Mouse (Mus musculus) intestine, embryonic 14.5 days (tissue): ENCODE data around the gene Selenom. TPM values are rescaled to one million over a fixed set of nuclear protein-coding genes. Genes with fewer than 3 reads are reported as not detected.
A peak's percentile ranks its signal among the peaks of the same experiment; 100 is the strongest.

Source experiments
- ATAC-seq: fragments of 200-750 bp; cut with Nextera tagmentation; replicated peaks from 2 replicates; pipeline ENCODE4 v1.8.0; 2017; ENCODE audit warnings: low read depth, moderate number of reproducible peaks, moderate TSS enrichment, moderate library complexity; ENCODE audit not compliant: low FRiP score, low TSS enrichment
- DNase-seq: peaks from one replicate; pipeline ENCODE4 v3.0.0-alpha.2; 2018; ENCODE audit warnings: low spot score
- H3K27ac ChIP-seq: fragments of 300-500 bp; sonication (generic); 2 replicates; pipeline ENCODE4 v1.5.1; 2014; ENCODE audit warnings: low read depth, mild to moderate bottlenecking, control low read depth
- H3K27me3 ChIP-seq: fragments of 300-500 bp; sonication (generic); replicated peaks from 2 replicates; pipeline ENCODE4 v1.6.1; 2014; ENCODE audit warnings: low read length, control low read depth; ENCODE audit not compliant: control insufficient read depth, insufficient read depth
- H3K36me3 ChIP-seq: fragments of 300-500 bp; sonication (generic); 2 replicates; pipeline ENCODE4 v1.6.1; 2014; ENCODE audit warnings: low read length, control low read depth; ENCODE audit not compliant: control insufficient read depth, insufficient read depth
- H3K4me1 ChIP-seq: fragments of 300-500 bp; sonication (generic); replicated peaks from 2 replicates; pipeline ENCODE4 v1.6.1; 2014; ENCODE audit warnings: low read length, control low read depth, mixed read lengths; ENCODE audit not compliant: control insufficient read depth, insufficient read depth
- H3K4me2 ChIP-seq: fragments of 300-500 bp; sonication (generic); 2 replicates; pipeline ENCODE4 v1.6.1; 2014; ENCODE audit warnings: low read length
- H3K4me3 ChIP-seq: fragments of 300-500 bp; sonication (generic); 2 replicates; pipeline ENCODE4 v1.5.1; 2014; ENCODE audit warnings: low read depth, low read length, control low read depth, mixed read lengths
- H3K9ac ChIP-seq: fragments of 300-500 bp; sonication (generic); 2 replicates; pipeline ENCODE4 v1.6.1; 2014; ENCODE audit warnings: mild to moderate bottlenecking, low read length
- H3K9me3 ChIP-seq: fragments of 300-500 bp; sonication (generic); 2 replicates; pipeline ENCODE4 v1.6.1; 2016; ENCODE audit warnings: low read length, control low read depth; ENCODE audit not compliant: control insufficient read depth
- WGBS: fragments of 180-500 bp; shearing (Covaris S2); extraction: QIAGEN DNeasy Blood & Tissue Kit; methylation state at CpG from one replicate; pipeline ENCODE4 v1.1.7; 2014; 5-methylcytosine and 5-hydroxymethylcytosine counted together
- polyA plus RNA-seq: library from polyadenylated mRNA; unstranded; fragments of >200 nt; fragmentation: Nextera tagmentation; extraction: Ambion mirVana; gene quantifications from 2 replicates; pipeline ENCODE4 v1.2.1, GENCODE M21; 2014

Gene Selenom
- polyA plus RNA-seq, 1 experiment from 2014 or later: 160 TPM

- 63% methylated on average over 4 of the region's 4 CpGs for WGBS
- no peak overlapping the region; the same call in 1 of the 2 replicates for H3K27ac ChIP-seq
Observed at GRCm38 (mm10) chr11:3538341-3538740, 23.9 kb downstream of the Selenom start.

GRCm38 (mm10) chr11:3539111-3539825 is 24.8 kb downstream of the Selenom start:
- H3K4me3 ChIP-seq: peak overlapping the region; percentile 67
- ATAC-seq: peak; percentile 87

More at GRCm38 (mm10) chr11:3538341-3538740, 23.9 kb downstream of the Selenom start:
- H3K36me3 ChIP-seq: peaks cover 18% of the 10 kb centered on the region
- ATAC-seq (no peak), DNase-seq (no peak)
- no peaks in the 10 kb centered on the region for H3K27me3 ChIP-seq
- no peaks in the 10 kb centered on the region for H3K9me3 ChIP-seq
- H3K4me3 ChIP-seq: peak overlapping the region; percentile 67
- peak overlapping the region; percentile 73 for H3K4me2 ChIP-seq
- H3K4me1 ChIP-seq: peaks cover 34% of the 10 kb centered on the region
- peak overlapping the region; percentile 76 for H3K9ac ChIP-seq

GRCm38 (mm10) chr11:3539826-3540196 is 25.3 kb downstream of the Selenom start:
- Histone ChIP-seq H3K9me3 (peaks cover 6% of the 10 kb centered on the region; the same call in 1 of the 2 replicates), H3K4me3 (peak overlapping the region; percentile 67), H3K27me3 (no peaks in the 10 kb centered on the region), H3K36me3 (peaks cover 7% of the 10 kb centered on the region), H3K4me2 (peak overlapping the region; percentile 73), H3K9ac (peak overlapping the region; percentile 31; the same call in 1 of the 2 replicates), H3K4me1 (peaks cover 31% of the 10 kb centered on the region), H3K27ac (no peak overlapping the region)
- no peak for DNase-seq
- ATAC-seq: no peak
- 75% methylated on average over 4 of the region's 4 CpGs for WGBS

More at GRCm38 (mm10) chr11:3539111-3539825, 24.8 kb downstream of the Selenom start:
- H3K9me3 ChIP-seq: peaks cover 1% of the 10 kb centered on the region; the same call in 1 of the 2 replicates
- peak overlapping the region; percentile 69 for H3K27ac ChIP-seq
- H3K4me1 ChIP-seq: peaks cover 34% of the 10 kb centered on the region
- H3K9ac ChIP-seq: peak overlapping the region; percentile 76
- peaks cover 9% of the 10 kb centered on the region for H3K36me3 ChIP-seq
- DNase-seq: peak; percentile 90
- WGBS: 4% methylated on average over 33 of the region's 33 CpGs
- H3K4me2 ChIP-seq: peak overlapping the region; percentile 73
- no peaks in the 10 kb centered on the region for H3K27me3 ChIP-seq

- ATAC-seq (no peak), DNase-seq (no peak)
- Histone ChIP-seq H3K27me3 (no peaks in the 10 kb centered on the region), H3K4me2 (peak within 1 kb of the TSS; percentile 73), H3K9me3 (peaks cover 7% of the 10 kb centered on the region; the same call in 1 of the 2 replicates), H3K4me3 (peak within 1 kb of the TSS; percentile 67), H3K36me3 (peaks cover 7% of the 10 kb centered on the region), H3K4me1 (peaks cover 27% of the 10 kb centered on the region), H3K27ac (no peak within 1 kb of the TSS), H3K9ac (peak within 1 kb of the TSS; percentile 31)
- WGBS: 91% methylated on average over 23 of the region's 23 CpGs
Observed at GRCm38 (mm10) chr11:3540451-3541085, 26.1 kb downstream of the Selenom start, which contains the start of gene Smtn. TSS of gene Smtn (minus strand) at chr11:3540612.

- 68% methylated on average over 3 of the region's 3 CpGs for WGBS
- DNase-seq (no peak), ATAC-seq (no peak)
- no peak overlapping the region for H3K4me3 ChIP-seq
- no peak overlapping the region for H3K9ac ChIP-seq
- H3K27me3 ChIP-seq: no peaks in the 10 kb centered on the region
- no peak overlapping the region for H3K27ac ChIP-seq
- H3K4me1 ChIP-seq: peaks cover 24% of the 10 kb centered on the region
- peaks cover 7% of the 10 kb centered on the region; the same call in 1 of the 2 replicates for H3K9me3 ChIP-seq
- no peak overlapping the region for H3K4me2 ChIP-seq
- no peaks in the 10 kb centered on the region for H3K36me3 ChIP-seq
Observed at GRCm38 (mm10) chr11:3541932-3542331, 27.4 kb downstream of the Selenom start.

GRCm38 (mm10) chr11:3543001-3543400 is 28.5 kb downstream of the Selenom start:
- ATAC-seq: no peak
- H3K36me3 ChIP-seq: no peaks in the 10 kb centered on the region
- WGBS: 36% methylated on average over 5 of the region's 5 CpGs
- H3K27me3 ChIP-seq: no peaks in the 10 kb centered on the region
- H3K27ac ChIP-seq: no peak overlapping the region
- peaks cover 14% of the 10 kb centered on the region for H3K4me1 ChIP-seq
- no peak overlapping the region for H3K9ac ChIP-seq
- no peak overlapping the region for H3K4me2 ChIP-seq
- no peak for DNase-seq
- no peak overlapping the region for H3K4me3 ChIP-seq
- H3K9me3 ChIP-seq: peaks cover 7% of the 10 kb centered on the region; the same call in 1 of the 2 replicates

DNA sequence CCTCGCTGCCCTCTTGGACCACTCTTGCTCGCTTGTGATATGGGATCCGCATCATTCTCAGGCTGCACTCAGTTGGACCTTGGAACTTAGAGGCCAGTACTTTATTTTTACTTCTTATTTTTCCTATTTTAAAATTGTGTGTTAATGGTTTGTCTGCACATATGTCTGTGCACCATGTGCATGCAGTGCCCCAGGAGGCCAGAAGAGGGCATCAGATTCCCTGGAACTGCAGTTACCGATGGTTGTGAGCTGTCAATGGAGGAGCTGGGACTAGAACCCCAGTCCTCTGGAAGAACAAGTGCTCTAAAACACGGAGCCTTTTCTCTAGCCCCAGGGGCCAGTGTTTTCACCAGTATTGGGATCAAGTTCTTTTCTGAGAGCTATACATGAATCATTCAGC is 29.9 kb downstream of the Selenom start:
- 97% methylated on average over 5 of the region's 5 CpGs for WGBS
- Histone ChIP-seq H3K4me2 (no peak overlapping the region), H3K4me1 (peaks cover 7% of the 10 kb centered on the region; the same call in 1 of the 2 replicates), H3K27ac (no peak overlapping the region), H3K9me3 (peaks cover 7% of the 10 kb centered on the region; the same call in 1 of the 2 replicates), H3K27me3 (no peaks in the 10 kb centered on the region), H3K9ac (no peak overlapping the region), H3K4me3 (no peak overlapping the region), H3K36me3 (no peaks in the 10 kb centered on the region)
- DNase-seq: no peak
- no peak for ATAC-seq

DNA sequence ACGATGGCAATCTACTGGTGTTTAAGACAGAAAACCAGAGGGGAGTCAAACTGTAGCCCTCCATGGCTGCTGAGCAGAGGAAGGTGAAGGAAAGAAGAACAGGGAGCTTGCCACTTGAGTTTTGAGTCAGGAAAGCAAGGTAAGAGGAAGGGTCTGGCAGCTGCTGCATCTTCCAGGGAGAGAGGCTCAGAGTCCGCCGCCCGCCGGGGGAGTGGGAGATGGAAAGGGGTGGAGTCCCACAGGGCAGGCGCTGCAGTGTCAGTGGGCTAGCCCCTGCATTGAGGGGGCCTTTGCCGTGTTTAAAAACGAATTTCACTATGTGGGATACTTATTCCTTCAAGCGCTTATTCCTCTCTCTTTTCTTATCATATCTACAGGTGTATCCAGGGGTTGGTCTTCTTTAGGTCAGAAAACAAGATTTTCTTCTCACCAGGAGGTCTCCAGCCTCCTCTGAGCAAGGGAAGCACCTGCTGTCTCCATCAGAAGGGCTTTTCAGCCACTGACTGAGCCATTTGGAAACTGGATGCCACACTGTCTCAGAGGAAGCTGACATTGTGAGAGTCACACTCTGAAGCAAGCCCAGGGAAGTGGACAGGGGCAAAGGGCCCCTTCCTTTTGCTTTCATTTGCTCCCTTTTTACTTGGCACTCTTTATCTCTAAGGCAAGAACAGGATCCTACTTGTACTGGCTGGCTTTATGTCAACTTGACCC is 31.2 kb downstream of the Selenom start:
- no peak for DNase-seq
- H3K36me3 ChIP-seq: no peaks in the 10 kb centered on the region
- WGBS: 20% methylated on average over 9 of the region's 9 CpGs
- peaks cover 7% of the 10 kb centered on the region; the same call in 1 of the 2 replicates for H3K9me3 ChIP-seq
- peaks cover 7% of the 10 kb centered on the region; the same call in 1 of the 2 replicates for H3K4me1 ChIP-seq
- no peak overlapping the region for H3K27ac ChIP-seq
- no peaks in the 10 kb centered on the region for H3K27me3 ChIP-seq
- H3K9ac ChIP-seq: no peak overlapping the region
- no peak overlapping the region for H3K4me3 ChIP-seq
- ATAC-seq: no peak
- H3K4me2 ChIP-seq: no peak overlapping the region
